Mouse (Mus musculus): ENCODE results near the gene Efna4. TPM values are rescaled to one million over a fixed set of nuclear protein-coding genes. Genes with fewer than 3 reads are reported as not detected.

The Efna4 gene
- polyA plus RNA-seq (2012; ENCODE audit: insufficient read depth, insufficient read length, missing spikeins): not detected in 2 replicates

DNA sequence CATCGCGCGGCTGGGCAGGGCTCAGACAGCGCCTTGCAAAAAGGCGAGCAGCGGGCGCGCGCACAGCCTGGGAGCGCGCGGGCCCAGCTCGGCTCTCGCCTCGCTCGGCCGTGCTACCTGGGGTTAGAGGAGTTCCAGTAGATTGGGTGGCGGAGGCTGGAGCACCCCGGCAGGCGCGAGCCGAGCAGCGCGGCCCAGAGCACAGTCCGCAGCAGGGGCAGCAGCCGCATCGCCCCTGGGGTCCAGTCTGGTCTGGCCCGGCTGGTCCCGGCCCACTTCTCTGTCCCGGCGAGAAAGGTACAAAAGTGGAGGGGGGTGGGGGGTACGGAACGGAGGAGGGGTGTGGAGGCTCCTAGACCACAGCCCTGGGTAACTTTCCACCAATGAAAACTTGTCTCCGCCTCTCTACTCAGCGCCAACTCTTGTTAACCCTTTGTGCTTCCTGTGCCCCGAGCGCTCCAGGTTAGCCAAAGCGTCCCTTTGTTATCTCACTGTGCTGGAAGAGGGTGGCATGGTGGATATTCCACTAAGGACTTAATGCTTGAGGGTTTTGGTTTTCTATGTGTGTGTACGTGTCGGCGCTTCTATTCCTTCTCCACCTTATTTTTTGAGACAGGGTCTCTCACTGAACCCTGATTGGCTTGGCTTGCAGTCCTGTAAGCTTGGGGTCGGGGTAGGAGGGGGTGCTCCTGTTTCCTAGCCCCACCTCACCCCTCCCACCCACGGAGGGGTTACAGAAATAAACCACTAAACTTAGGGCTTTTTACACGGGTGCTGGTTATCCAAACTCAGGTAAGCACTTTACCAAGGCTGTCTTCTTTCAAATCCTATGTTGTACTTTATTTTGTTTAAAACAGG, at the start of gene Efna4:
TSS of gene Efna4 (minus strand) at position 308 of the 858 bp plus-strand sequence.
- TF ChIP-seq CTCF (IDR thresholded peaks at IDR 0.05; ENCODE audit: low read depth, low read length) (no peak), POLR2A (IDR thresholded peaks at IDR 0.05; ENCODE audit: borderline replicate concordance, low read depth, low read length) (no peak)
- no peaks in the 10 kb centered on the region for H3K4me1 ChIP-seq (ENCODE audit: control insufficient read depth, insufficient read depth, low read length)
- H3K27ac ChIP-seq (ENCODE audit: insufficient read depth, low read depth, low read length): no peak within 1 kb of the TSS
- peak within 1 kb of the TSS; percentile 60 for H3K4me3 ChIP-seq (ENCODE audit: insufficient read depth, low read length)

DNA sequence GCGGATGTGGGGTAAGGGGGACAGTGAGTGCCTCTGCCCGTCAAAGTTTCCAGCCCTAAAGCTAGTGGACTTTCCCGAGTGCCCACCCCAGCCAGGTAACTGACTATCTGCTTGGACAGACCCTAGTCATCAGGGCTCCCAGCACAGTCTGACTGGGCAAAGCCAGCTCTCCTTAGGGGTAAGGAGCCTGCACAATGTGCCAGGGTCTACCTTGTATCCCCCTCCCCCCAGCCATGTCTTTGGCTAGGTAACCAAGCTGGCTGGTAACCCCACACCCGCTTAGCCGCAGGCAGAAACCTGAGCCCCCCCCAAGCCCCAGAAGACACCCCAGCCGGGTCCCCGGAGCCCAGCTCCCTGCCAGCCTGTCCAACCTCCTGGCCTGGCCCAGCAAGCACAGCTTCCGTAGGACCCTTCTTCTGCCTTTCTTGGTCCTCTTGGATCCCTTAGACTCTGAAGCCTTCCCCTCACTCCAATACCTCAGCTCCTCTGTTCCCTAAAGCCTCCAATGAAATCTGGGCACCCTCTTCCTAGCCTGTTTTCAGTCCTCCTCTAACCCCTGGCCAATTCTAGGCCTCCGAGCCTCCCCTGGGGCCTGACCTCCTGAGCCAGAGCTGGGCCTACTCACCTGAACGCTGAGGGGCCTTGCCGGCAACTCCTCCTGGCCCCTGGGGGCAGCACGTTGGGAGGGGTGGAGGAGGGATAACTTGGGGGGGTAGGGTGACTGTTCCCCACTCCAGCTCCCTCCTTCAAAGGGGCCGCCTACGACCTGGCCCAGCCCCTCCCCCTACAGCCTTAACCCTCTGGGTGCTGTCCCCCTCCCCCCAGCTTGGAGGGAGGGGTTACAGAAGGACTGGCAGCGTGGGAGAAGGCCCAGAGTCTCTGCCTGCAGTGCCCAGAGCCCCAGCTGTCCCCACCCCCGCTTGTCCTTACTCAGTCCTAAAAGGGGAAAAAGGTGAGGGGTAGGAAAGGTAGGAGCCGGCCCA, 48.9 kb upstream of the Efna4 start:
- Histone ChIP-seq H3K4me1 (ENCODE audit: control insufficient read depth, insufficient read depth, low read length) (peaks cover 56% of the 10 kb centered on the region), H3K4me3 (ENCODE audit: insufficient read depth, low read length) (no peak overlapping the region), H3K27ac (ENCODE audit: insufficient read depth, low read depth, low read length) (no peak overlapping the region)
- no peak for TF ChIP-seq CTCF (IDR thresholded peaks at IDR 0.05; ENCODE audit: low read depth, low read length)
- TF ChIP-seq POLR2A (IDR thresholded peaks at IDR 0.05; ENCODE audit: borderline replicate concordance, low read depth, low read length): no peak

DNA sequence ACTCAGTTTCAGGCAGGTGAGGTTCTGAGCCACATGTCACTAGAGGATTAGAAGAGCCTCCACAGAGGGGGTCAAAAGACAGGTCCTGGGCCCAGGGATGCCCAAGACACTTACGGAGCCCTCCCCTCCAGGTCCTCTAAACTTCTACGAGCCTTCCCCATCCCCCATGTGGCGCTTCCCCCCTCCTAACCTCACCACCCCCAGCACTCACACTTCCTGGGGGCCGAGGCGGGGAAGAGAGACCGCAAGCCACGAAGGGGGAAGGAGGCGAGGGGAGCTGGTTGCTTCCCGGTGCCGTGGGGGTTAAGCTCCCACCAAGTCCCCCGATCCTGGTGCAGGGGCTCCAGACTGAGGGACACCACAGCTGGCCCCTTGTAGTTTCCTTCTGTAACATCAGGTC, 47.6 kb upstream of the Efna4 start:
- no peak overlapping the region for H3K4me3 ChIP-seq (ENCODE audit: insufficient read depth, low read length)
- peak overlapping the region; percentile 17 for H3K27ac ChIP-seq (ENCODE audit: insufficient read depth, low read depth, low read length)
- TF ChIP-seq CTCF (IDR thresholded peaks at IDR 0.05; ENCODE audit: low read depth, low read length): no peak
- TF ChIP-seq POLR2A (IDR thresholded peaks at IDR 0.05; ENCODE audit: borderline replicate concordance, low read depth, low read length): no peak
- peaks cover 53% of the 10 kb centered on the region for H3K4me1 ChIP-seq (ENCODE audit: control insufficient read depth, insufficient read depth, low read length)

DNA sequence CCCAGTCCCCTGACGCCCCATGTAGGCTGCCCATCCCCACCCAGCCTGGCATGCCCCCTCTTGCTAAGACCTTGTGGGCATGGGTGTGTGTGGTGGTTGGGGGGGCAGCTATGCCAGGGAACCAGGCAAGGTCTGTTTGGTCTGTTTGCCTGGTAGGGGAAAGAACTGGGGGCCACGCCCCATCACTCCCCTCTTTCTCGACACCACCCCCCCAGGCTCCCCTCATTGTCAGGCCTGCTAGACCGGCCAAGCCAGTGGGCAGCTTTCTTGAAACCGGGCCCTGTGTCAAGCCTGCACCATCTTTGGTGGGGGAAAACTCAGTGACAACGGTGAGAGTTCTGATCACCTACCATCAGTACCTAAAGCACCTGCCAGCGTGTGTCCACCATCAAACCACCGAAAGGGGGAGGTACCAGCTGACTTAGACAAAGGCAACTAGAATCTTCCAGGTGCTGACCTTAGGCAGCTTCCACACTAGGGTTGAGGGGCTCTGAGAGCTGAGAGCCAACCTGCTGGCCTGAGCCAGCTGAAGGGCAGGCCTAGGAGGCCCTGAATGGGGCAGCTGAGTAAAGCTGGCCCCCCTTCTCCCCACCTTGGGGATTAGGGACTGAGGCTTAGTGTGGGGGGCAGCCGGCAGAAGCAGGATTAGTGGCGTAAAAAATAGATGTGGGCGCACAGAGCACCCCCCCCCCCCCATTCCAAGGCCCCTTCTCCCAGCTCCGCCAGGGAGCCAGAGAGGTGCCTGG, 46.7 kb upstream of the Efna4 start:
- Histone ChIP-seq H3K4me1 (ENCODE audit: control insufficient read depth, insufficient read depth, low read length) (peaks cover 44% of the 10 kb centered on the region), H3K4me3 (ENCODE audit: insufficient read depth, low read length) (no peak overlapping the region), H3K27ac (ENCODE audit: insufficient read depth, low read depth, low read length) (no peak overlapping the region)
- TF ChIP-seq POLR2A (IDR thresholded peaks at IDR 0.05; ENCODE audit: borderline replicate concordance, low read depth, low read length): no peak
- no peak for TF ChIP-seq CTCF (IDR thresholded peaks at IDR 0.05; ENCODE audit: low read depth, low read length)

DNA sequence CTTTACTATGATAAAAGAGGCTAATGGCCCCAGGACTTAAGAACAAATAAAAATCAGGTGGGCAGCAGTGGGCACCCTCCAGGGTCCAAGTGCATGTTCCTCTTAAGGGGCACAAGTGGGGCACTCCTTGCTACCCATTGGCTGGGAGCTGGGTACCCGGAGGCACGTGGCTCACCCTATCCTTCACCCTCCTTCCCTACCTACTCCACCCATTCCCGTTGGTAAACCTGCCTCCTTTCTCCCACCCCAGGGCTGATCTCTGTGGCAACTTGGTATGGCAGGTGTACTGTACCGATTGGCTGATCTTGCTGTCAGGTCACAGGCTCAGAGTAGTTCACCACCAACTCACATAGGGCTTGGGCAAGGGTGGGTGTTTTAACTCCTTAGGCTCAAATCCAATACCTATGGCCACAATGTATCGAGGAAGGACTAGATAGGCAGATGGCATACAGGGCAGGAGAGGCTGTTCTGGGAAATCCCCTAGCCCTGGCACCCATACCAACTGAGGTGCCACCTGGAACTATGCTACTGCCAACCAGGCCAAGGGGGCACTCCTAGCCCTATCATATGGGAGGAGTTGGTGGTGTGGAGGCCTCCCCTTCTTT, 45.9 kb upstream of the Efna4 start:
- TF ChIP-seq POLR2A (IDR thresholded peaks at IDR 0.05; ENCODE audit: borderline replicate concordance, low read depth, low read length) (no peak), CTCF (IDR thresholded peaks at IDR 0.05; ENCODE audit: low read depth, low read length) (no peak)
- Histone ChIP-seq H3K4me3 (ENCODE audit: insufficient read depth, low read length) (no peak overlapping the region), H3K4me1 (ENCODE audit: control insufficient read depth, insufficient read depth, low read length) (peaks cover 46% of the 10 kb centered on the region), H3K27ac (ENCODE audit: insufficient read depth, low read depth, low read length) (no peak overlapping the region)

DNA sequence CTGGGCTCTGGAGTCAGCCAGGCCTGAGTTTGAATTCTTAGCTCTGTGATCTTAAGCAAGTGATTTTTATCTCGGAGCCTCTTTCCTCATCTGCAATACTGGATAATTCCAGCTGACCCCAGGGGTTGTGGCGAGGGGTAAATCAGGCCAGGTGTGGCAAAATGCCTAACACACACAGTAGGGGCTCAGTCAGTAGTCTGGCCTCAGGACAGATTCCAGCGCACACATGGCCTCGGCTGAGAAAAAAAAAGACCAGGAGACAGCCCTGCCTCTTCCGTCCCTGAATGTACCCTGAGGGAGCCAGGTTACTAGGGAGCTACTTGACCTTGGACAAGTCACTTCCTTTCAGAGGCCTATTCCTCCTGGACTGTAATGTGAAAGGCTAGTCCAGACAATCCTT, 45.1 kb upstream of the Efna4 start:
- H3K27ac ChIP-seq (ENCODE audit: insufficient read depth, low read depth, low read length): no peak overlapping the region
- peaks cover 41% of the 10 kb centered on the region for H3K4me1 ChIP-seq (ENCODE audit: control insufficient read depth, insufficient read depth, low read length)
- no peak for TF ChIP-seq POLR2A (IDR thresholded peaks at IDR 0.05; ENCODE audit: borderline replicate concordance, low read depth, low read length)
- no peak for TF ChIP-seq CTCF (IDR thresholded peaks at IDR 0.05; ENCODE audit: low read depth, low read length)
- H3K4me3 ChIP-seq (ENCODE audit: insufficient read depth, low read length): no peak overlapping the region

DNA sequence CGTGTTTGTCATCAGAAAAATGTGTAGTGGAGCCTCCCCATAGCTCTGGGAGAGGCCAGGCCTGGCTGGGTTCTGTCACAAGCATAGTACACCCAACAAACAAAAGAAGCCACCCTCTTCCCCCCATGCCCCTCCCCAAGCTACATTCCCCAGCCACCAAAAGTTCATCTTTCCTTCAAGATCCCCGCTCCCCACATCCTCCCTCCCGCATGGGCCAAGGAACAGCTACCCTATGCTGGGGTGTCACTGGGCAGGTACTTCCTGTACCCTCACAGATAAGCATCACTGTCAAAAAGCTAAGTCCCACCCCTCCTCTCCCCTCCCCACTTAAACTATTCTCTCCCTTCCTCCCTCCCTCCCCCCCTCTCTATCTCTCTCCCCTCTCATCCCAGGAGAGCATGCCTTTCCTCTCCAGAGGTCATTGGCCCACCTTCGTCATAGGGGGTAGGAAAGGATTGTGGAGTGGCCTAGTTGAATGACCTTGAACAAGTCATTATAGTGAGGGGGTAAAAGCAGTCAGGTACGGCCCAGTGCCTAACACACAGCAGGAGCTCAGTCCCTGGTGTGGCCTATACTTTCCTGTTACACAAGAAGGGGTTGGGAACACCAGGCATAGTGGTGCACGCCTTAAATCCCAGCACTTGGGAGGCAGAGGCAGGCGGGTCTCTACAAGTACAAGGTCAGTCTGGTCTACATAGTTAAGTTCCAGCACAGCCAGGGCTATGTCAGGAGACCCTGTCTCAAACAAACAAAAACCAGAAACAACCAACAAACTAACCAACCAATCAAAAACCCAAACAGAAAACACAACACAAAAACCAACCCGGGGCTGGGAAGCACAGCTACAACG, 44.4 kb upstream of the Efna4 start:
- Histone ChIP-seq H3K27ac (ENCODE audit: insufficient read depth, low read depth, low read length) (no peak overlapping the region), H3K4me1 (ENCODE audit: control insufficient read depth, insufficient read depth, low read length) (peaks cover 34% of the 10 kb centered on the region), H3K4me3 (ENCODE audit: insufficient read depth, low read length) (no peak overlapping the region)
- no peak for TF ChIP-seq POLR2A (IDR thresholded peaks at IDR 0.05; ENCODE audit: borderline replicate concordance, low read depth, low read length)
- no peak for TF ChIP-seq CTCF (IDR thresholded peaks at IDR 0.05; ENCODE audit: low read depth, low read length)

DNA sequence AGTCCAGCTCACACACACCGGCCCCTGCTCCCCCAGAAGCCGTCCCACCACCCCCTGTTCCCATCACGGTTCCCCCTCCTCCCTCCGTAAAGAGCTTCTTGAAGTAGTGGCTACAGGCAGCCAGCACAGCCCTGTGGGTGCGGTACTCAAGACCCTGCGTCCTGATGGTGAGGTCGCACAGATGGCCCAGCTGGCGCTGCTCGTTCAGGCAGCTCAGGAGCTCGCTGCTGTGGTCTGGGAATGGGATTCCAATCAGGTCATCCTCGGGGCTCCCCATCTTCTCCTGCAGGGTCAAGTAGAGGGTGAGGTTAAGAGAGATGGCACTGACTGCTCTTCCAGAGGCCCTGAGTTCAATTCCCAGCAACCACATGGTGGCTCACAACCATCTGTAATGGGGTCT, 43.4 kb upstream of the Efna4 start:
- no peak for TF ChIP-seq POLR2A (IDR thresholded peaks at IDR 0.05; ENCODE audit: borderline replicate concordance, low read depth, low read length)
- TF ChIP-seq CTCF (IDR thresholded peaks at IDR 0.05; ENCODE audit: low read depth, low read length): no peak
- Histone ChIP-seq H3K27ac (ENCODE audit: insufficient read depth, low read depth, low read length) (no peak overlapping the region), H3K4me1 (ENCODE audit: control insufficient read depth, insufficient read depth, low read length) (peaks cover 27% of the 10 kb centered on the region), H3K4me3 (ENCODE audit: insufficient read depth, low read length) (no peak overlapping the region)
